Mouse (Mus musculus): ENCODE measurements around the gene Atp6v1a.

DNA sequence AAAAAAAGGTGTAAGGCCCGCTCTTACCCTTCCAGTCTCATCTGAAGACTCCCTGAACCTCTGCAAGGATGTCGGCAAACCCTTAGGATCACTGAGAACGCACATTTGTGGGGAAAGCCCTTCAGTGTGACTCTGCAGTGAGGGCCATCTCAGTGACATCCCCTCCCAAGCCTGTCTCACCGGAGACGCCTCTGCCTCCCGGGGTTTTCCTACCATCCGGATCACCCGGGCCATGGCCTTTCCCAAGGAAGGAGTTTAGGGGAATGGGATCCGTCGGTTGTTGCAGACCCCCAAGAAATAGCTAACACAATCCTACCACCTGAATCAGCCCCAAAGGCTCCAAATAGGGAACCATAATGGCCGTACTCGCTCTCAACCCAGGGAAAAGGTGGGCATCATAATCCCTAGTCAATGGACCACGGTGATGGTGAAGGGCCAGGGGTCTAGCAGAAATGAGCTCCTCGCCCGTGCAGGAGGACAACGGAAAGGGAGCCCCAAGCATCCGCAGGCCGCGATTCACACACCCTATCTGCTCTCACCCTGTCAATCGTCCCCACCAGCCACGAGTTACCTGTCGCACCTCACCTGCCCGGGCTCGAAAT is 1.0 kb downstream of the Atp6v1a start:
- TF ChIP-seq POLR2A (IDR thresholded peaks at IDR 0.05; ENCODE audit: extremely low read depth, insufficient read depth, low read length) (no peak), CTCF (IDR thresholded peaks at IDR 0.05; ENCODE audit: extremely low read depth, insufficient read depth, low read length) (no peak)
